Mouse (Mus musculus) frontal cortex, postnatal 10 days (tissue): ENCODE measurements around the gene Gm20695.
"Not testable (repeated sequence)": the region's sequence is repeated elsewhere in the genome, so short reads cannot be mapped to it uniquely, and the experiment has no call there.

Experiments
- DNase-seq, 2 experiments: peaks; one replicate each; pipeline ENCODE4 v3.0.0; 2022; ENCODE audit warnings: low spot score in 2 of 2, mixed read lengths in 1 of 2

The Gm20695 gene

DNA sequence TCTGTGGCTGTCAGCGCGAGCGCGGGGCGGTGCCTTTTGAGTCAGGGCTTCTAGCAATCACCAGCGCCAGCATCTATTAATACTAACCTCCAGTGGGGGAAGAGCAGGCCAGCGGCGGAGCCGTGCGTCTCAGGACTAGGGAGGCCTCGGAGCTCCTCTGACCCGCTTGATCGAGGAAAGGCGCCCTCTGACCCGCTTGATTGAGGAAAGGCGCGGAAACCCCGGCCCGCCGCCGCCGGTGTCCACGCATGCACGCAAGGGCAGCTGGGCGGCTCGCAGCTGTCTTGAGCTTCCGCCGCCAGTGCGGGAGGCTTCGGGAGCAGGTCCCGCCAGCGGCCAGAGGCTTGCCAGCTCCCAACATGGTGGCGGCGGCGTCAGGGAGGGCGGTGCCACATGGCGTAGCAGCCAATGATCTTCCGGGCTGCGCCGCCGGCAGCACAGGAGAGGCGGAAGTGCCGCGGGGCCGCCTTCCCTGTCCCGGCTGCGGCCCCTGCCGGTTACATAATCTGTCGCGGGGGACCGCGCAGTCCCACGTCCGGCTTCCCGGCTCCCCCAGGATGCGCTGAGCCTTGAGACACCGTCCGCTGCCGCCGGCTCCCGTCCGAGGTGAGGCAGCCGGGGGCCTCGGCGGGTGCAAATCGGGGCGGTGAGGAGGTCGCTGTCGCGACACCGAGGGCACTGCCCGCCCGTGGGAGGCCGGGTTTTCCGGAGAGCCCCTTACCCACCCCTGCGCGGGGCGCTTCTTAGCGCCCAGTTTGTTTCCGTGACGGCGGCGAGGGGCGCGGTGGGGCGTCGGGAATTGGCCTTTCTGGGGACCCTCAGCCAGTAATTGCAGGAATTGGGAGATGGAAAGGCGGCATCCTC is at the start of gene Gm20695, which contains the start of gene Zfp597:
Gm20695 (plus strand) TSS at position 448 of the 864 bp plus-strand sequence.
Zfp597 (minus strand) TSS at position 361 of the 864 bp plus-strand sequence.
- DNase-seq: peak; percentile 85 to 93

DNA sequence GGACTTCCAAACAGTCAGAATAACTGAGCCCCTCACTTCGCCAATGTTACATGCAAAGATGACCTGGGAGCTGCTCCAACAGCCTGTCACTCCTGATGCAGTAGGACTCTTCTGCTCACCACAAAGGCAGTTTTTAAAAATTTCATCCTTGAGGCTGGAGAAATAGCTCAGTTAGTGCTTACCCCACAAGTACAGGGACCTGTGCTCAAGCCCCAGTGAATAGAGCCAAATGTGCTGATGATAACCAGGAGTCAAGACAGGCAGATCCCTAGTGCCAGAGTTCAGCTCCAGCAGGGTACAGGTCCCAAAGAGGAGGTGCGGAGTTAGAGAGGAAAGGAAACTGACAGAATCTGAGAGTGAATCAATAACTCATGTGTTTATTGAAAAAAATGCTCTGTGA is 49.0 kb upstream of the Gm20695 start:
- no peak for DNase-seq

DNA sequence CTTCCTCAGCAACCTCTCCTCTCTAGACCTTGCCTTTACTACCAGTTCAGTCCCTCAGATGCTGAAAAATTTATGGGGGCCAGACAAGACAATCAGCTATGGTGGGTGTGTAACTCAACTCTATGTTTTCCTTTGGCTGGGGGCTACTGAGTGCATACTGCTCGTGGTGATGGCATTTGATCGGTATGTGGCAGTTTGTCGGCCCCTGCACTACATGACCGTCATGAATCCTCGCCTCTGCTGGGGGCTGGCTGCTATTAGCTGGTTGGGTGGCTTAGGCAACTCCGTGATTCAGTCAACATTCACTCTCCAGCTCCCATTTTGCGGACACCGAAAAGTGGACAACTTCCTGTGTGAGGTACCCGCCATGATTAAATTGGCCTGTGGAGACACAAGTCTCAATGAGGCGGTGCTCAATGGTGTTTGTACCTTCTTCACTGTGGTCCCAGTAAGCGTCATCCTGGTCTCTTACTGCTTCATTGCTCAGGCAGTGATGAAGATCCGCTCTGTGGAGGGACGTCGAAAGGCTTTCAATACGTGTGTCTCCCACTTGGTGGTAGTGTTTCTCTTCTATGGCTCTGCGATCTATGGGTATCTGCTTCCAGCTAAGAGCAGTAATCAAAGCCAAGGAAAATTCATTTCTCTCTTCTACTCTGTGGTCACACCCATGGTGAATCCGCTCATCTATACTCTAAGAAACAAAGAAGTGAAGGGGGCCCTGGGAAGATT is 45.1 kb upstream of the Gm20695 start:
- no peak for DNase-seq

DNA sequence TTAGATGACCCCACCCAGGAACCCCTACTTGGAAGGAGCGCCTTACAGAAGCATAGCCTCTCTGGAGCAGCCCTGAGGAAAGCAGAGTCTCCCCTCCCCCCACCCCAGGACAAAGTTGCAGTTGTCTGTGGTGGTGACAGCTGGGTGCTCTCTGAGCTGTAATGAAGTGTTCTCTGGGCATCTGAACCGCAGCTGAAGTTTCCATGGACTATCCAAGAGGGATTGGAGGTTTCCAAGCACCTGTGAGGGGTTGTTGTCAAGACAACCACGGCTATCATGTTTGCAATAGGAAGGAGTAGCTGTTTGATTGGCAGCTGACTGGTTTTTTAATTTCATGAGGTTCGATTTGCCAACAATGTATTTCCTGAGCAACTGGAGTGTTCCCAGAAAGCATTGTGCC is 41.5 kb upstream of the Gm20695 start:
- DNase-seq: no peak

DNA sequence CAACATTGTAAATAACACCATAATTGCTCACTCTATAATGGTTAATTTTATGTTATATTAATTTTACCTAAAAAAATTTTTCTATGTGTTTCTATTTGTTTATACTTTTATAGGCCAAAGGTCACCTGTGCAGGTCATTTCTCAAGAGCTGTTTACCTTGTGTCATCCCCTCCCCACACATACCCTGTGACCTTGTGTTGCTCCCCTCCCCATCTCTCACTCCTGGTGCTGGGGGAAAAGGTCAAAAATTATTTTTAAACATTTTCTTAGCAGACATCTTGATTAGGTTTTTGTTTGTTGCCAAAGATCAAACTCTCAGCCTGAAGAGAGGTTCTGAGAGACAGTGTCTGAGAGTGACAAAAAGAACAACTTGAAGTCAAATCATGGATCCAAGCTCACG is 40.7 kb upstream of the Gm20695 start:
- no peak for DNase-seq

DNA sequence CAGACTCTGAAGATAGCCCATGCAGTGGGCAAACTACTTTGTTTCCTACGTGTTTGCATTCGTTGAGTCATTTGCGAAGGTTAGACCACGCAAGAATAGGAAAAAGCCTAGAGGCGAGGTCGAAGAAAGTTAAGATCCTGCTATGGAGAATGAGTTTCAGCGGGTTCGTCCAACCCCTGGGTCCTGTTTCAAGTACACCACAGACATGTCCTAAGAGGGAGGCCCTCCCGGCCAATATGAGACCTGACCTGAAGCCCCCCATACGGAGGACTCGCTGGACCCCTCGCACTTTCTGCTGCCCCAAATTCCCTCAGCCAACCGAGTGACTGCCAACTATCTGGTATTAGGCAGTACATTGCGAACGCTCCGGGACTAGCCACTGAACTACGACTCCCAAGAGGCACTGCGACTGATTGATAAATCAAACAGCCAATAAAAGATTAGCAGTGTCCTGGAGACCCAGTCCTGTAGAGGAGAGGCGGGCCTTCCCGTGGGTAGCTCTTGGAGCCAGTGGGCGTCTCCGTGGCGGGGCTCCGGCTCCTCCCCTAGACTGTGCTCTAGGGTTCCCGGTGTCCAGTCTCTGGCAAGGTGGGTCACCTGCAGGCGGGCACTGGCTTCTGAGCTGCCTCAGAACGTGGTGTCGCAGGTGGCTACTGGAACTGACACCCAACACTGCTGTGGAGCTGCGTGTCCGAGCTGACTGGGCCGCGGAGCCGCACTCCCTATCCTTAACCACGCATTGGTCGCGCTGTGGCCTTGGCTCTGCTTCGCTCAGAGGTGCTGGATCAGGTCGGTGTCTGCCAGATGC is 37.5 kb upstream of the Gm20695 start, which contains the start of gene Zfp174:
Zfp174 (plus strand) TSS at position 558 of the 808 bp plus-strand sequence.
- DNase-seq: peak; percentile 92 to 93

DNA sequence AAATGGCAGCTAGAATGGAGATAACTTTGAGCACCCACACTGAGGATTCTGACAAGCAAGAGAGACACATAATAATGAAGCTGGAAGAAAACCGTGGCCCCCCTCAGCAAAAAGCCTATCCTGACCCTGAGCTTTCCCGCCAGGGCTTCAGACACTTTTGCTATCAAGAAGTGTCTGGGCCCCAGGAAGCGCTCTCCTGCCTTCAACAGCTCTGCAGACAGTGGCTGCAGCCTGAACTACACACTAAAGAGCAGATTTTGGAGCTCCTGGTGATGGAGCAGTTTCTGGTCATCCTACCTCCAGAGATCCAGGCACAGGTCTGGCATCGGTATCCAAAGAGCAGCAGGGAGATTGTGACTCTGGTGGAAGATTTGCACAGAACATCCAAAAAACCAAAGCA is 36.6 kb upstream of the Gm20695 start:
- DNase-seq: no peak

DNA sequence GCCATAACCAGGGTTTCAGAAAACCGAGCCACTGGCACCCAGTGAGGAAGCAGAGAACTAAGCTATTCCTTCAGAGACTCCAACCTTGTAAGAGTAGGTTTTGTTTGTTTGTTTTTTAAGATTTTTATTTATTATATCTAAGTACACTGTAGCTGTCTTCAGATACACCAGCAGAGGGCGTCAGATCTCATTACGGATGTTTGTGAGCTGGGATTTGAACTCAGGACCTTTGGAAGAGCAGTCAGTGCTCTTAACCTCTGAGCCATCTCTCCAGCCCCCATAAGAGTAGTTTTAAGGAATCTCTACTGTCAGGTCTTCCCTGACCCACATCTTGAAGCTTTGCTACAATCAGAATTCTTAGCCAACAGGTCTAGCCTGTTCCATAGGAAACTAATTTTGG is 36.0 kb upstream of the Gm20695 start:
- no peak for DNase-seq

DNA sequence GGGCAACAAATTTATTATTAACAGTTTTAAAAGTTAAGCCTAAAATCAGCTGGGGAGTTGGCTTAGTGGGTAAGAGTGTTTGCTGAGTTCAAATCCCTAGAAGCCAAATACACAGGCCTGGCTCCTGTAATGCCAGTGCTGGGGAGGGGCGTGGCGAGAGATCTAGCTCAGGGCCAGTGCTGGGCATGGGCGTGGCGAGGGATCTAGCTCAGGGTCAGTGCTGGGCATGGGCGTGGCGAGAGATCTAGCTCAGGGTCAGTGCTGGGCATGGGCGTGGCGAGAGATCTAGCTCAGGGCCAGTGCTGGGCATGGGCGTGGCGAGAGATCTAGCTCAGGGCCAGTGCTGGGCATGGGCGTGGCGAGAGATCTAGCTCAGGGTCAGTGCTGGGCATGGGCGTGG is 33.1 kb upstream of the Gm20695 start:
- not testable (repeated sequence) for DNase-seq

DNA sequence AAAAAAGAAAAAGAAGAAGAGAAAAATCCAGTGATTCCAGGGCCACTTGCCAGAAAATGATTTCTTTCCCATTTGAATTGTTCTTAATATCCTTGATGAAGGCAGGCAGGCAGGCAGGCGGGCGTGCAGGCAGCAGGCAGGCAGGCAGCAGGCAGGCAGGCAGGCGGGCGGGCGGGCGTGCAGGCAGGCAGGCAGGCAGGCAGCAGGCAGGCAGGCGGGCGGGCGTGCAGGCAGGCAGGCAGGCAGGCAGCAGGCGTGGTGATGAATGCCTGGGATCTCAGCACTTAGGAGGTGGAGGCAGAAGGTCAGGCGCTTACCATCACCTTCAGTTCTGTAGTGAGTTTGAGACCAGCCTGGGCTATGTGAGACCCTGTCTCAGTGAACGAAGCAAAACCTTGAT is 31.9 kb upstream of the Gm20695 start:
- DNase-seq: no peak

DNA sequence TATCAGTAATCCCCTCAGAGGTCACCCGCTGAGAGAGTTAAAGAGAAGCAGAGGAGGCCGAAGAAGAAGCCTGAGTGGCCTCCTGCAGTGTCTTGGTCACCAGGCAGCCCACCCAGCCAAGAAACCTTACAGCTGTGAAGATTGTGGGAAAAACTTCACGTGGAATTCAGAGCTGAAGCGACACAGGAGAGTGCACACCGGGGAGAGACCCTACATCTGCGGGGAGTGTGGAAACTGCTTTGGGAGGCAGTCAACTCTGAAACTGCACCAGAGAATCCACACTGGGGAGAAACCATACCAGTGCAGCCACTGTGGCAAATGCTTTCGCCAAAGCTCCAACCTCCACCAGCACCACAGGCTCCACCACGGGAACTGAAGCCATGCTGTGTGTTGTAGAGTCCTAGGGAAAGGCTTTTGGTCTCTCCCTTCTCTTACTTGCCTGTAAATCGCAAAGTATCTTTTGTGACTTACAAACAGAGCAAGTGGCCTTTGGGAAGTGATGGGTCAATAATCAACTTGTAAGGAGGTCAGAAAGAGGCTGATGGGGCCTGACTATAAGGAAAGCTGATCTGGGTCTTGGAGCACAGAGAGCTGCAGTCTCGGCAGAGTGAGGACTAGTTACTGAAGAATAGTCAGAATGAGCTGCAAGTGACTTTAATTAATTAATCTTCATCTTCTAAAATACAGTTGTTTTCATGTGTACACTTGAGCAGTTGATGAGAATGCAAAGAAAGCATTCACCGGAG is 29.8 kb upstream of the Gm20695 start:
- no peak for DNase-seq

DNA sequence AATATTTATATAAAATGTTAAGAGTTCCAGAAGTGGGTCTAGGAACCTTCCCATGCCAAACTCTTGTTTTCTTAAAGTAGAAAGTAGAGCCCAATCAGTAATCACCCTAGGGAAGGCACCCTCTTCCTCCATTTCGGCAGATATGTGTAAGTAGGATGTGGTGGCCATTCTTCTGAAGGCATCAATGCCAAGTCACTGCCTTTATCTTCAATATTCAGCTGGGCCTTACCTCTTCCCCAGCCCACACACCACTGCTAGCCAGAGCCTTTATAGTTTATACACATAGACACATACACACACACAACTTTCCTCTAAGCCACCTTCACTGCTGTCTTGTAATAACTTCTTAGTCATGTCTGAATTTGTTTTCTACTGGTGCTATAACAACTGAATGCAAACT is 28.7 kb upstream of the Gm20695 start:
- DNase-seq: no peak

DNA sequence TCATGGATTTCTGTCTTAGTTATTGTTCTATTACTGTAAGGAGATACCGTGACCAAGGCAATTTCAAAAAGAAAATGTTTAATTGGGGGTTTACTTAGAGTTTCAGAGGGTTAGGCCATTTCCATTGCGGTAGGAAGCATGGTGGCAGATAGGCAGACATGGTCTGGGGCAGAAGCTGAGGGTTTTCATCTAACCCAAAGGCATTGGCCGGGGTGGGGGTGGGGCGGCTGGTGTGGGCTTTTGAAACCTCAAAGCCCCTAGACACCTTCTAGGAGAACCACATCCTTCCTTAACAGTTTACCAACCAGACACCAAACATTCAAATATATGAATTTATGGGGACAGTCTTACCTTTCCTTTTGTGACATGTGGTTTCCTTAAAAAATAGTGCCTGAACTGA is 25.2 kb upstream of the Gm20695 start:
- no peak for DNase-seq

DNA sequence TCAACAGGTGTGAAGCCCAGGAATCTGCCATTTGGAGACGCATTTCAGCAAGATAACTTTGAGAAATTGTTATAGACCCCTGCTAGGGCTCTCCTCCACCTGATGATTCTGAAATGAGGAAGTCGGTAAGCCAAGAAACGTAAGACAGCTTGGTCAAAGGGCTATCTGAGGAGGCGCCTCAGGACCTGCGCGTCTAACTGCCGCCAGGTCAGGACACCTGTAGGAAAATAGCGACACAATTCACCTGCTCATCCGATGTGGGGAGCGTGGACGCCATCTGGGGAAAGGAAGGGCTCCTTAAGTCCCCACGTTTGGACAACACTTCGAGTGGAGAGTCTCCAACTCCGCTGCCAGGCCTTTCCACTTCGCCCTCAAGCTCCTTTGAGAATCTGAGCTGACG is 12.6 kb upstream of the Gm20695 start:
- no peak for DNase-seq

DNA sequence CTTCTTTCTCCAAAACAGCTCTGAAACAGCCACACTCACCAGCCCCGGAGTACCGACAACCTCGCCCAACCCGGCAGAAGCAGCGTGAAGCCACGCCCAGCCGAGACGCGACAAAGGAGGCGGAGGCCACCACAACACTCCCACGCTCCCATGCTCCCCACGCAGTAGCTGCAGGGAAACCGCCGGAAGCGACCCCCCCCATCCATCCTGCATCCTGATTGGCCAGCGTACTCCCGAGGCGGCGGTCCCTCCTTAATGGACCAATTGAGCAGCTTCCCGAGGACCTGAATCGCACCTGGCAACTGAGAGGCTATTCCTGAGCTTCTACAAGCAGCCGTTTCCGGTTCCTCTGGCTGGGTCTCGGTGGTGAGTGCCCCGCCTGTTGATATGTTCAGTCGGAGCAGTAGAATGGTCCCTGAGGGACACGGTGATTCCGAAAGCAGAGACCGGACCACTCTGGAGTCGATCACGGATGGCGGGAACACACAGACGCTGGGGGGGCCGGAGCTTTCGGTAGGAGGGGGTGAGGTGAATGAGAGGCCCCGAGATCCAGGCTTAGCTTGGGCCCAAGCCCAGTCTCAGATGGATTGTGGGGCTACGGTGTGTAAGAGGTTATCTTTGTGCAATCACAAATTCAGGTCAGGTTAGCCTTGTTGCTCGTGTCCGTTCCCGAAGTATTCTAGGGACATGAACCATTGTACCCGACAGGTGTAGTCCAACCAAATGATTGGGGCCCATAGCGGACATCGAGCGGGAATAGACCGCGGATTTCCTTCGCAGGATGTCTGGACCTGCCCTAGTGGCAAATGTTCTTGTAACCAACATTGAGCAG is 12.0 kb upstream of the Gm20695 start, which contains the start of gene Naa60:
Naa60 (plus strand) TSS at position 160 of the 832 bp plus-strand sequence.
- peak; percentile 88 to 90 for DNase-seq

DNA sequence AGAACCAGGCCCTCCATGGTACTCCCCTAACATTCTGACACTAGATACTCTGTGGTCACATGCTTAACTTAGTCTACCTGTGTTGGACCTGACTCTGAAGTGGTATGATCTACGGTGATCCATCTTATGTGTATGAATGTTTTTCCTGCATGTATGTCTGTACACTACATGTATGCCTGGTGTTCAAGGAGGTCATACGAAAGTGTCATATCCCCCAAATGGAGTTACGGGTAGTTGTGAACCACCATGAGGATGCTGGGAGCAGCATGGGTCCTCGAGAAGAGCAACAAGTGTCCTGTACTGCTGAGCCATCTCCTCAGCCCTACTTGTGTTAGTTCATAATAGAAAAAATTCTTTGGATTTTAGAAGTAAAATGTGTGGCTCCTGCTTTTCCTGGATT is 8.1 kb upstream of the Gm20695 start:
- DNase-seq: no peak

DNA sequence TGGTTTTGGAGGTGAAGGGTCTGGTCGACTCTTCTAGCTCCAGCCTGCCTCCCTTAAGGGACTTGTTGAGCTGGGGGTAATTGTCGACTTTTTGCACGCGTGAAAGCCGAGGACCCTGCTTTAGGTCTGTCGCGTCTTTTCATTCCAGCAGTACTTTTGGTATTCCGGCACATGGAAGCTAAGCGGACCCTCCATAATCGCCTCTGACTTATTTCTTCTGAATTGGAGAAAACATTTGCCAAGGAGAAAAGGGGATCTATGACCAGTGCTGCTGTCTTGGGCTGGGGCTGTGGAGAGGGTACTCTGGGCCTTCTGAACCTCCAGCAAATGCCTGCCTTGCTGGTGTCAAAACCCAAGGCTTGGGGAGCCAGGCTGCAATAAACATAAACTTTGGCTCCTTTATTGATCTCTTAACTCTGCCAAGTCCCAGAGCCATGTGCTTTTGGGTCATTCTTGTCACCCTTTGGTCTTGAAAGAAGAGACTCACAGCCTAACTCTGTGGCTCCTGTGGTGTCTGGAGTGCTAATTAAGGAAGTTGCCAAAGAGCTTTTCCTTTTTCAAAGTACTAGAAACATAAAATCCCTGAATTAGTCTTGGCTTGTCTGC is 720 bp downstream of the Gm20695 start:
- no peak for DNase-seq

DNA sequence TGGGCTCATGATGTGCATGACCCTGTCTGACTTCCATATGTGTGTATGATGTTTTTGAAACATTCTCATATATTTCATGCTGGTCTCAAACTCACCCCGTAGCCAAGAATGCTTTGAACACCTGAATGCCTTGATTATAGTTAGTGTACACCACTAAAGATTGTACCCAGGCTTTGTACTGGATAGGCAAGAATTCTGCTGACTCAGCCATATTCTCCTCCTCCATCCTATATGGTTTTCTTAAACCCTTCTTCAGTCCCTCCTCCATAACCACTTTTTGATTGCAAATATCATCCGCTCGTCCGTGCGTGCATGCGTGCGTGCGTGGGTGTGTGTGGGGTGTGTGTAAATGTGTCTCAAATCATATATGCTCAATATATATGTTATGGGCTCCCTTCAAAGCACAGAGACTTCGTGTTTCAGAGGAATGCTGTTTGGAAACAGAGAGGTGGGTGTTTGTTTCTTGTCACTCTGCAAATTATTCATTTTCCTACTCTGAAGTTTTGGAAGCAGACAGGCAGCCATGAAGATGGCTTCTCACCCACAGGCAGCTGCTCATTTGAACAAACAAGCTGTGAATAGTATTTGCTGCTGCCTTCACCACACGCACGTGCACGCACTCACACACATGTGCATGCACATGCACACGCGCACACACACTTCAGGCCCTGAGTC is 7.3 kb downstream of the Gm20695 start:
- DNase-seq: no peak

DNA sequence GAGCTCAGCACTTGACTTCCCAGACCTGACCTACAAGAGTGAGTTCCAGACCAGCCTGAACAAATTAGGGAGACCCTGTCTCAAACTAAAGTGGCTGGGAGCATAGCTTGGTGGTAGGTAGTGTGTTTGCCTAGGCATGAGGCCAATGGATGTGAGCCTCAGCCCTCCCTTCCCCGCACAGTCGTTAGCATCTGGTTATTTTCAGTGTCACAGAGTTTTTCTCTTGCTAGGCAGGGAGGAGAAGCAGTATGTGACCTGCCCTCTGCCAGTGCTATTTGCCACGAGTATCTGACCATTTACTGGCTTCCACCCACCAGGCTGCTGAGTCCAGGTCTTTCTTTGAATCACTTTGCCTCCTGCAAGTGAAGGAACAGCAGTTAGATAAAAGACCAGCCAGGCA is 9.3 kb downstream of the Gm20695 start:
- no peak for DNase-seq
